Mouse (Mus musculus): ENCODE data around the gene Slc22a15. TPM values are rescaled to one million over a fixed set of nuclear protein-coding genes. Genes with fewer than 3 reads are reported as not detected.
"Not testable (repeated sequence)": the region's sequence is repeated elsewhere in the genome, so short reads cannot be mapped to it uniquely, and the experiment has no call there.

The Slc22a15 gene
- polyA plus RNA-seq, 1 experiment from 2014 or later = 5.8 TPM

DNA sequence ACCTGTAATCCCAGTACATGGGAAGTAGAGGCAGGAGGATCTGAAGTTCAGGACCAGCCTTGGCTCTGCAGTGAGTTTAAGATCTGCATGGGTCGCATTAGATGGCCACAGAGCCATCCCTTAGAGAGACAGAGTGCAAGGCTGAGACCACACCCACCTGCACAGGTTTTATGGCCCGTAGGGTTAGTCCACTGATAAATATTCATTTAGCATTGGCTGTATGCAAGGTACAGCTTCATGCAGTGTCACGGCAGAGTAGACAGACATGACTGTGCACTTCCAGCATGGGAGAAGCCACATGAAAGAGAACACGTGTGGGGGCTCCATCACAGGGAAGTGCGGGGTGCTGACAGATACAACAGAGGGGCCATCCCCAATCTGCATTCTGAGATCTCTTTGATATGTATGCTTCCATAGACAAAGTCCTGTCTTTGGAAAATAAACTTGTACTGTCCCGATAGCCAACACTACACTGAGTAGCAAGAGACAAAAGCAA, 97.0 kb downstream of the Slc22a15 start:
- ATAC-seq (ENCODE audit: low FRiP score, low read depth) = no peak
- no peak overlapping the region for H3K4me3 ChIP-seq

DNA sequence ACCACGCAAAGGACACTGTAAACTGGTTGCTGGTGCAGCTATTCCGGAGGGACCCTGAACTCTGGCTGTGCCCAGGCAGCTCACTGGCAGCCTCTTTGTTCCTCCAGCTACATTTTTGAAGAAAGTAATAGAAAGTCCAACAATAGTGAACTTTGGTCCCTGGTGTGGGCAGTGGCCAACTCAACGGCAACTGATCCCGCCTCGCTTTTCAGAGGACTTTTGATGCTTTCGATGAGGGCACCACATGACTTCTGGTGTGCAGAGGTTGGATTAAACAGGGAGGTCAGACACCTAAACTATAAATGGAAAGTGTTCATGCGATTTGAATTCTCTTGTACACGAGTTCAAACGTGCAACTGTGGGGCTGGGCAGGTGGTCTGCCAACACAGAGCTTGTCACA, 99.9 kb downstream of the Slc22a15 start:
- no peak for ATAC-seq (ENCODE audit: low FRiP score, low read depth)

More for the DNA sequence above, 97.0 kb downstream of the Slc22a15 start:
- H3K36me3 ChIP-seq = no peaks in the 10 kb centered on the region
- WGBS = 79% methylated on average over 6 of the region's 6 CpGs
- H3K9ac ChIP-seq = no peak overlapping the region
- H3K27ac ChIP-seq (replicated peaks) = no peak overlapping the region
- no peaks in the 10 kb centered on the region for H3K9me3 ChIP-seq
- no peak overlapping the region for H3K4me2 ChIP-seq
- H3K4me1 ChIP-seq (replicated peaks) = no peaks in the 10 kb centered on the region
- H3K27me3 ChIP-seq = no peaks in the 10 kb centered on the region

DNA sequence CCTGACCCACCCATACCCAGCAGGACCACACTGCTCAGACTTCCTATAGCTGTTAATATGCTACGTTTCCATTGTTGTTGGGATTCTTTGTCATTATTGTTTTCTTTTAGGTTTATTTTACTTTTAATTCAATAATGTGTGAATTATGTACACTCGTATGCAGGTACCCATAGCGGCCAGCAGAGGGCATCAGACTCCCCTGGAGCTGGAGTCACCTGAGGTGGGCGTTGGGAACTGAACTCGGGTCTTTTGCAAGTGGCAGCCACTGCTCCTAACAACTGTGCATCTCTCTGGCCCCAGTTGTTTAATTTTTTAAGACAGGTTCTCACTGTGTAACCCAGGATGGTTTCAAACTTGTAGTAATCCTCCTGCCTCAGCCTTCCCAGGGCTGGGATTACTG, 102.2 kb downstream of the Slc22a15 start:
- no peak for ATAC-seq (ENCODE audit: low FRiP score, low read depth)
- no peak overlapping the region for H3K4me3 ChIP-seq
- 81% methylated on average over 5 of the region's 5 CpGs for WGBS
- no peaks in the 10 kb centered on the region for H3K27me3 ChIP-seq
- H3K27ac ChIP-seq (replicated peaks) = no peak overlapping the region
- H3K4me2 ChIP-seq = no peak overlapping the region
- no peaks in the 10 kb centered on the region for H3K4me1 ChIP-seq (replicated peaks)
- H3K9me3 ChIP-seq = no peaks in the 10 kb centered on the region
- H3K9ac ChIP-seq = no peak overlapping the region
- H3K36me3 ChIP-seq = no peaks in the 10 kb centered on the region

More for the DNA sequence above, 99.9 kb downstream of the Slc22a15 start:
- no peak overlapping the region for H3K9ac ChIP-seq
- H3K27ac ChIP-seq (replicated peaks) = no peak overlapping the region
- no peaks in the 10 kb centered on the region for H3K27me3 ChIP-seq
- H3K4me1 ChIP-seq (replicated peaks) = no peaks in the 10 kb centered on the region
- no peaks in the 10 kb centered on the region for H3K36me3 ChIP-seq
- H3K4me3 ChIP-seq = no peak overlapping the region
- no peaks in the 10 kb centered on the region for H3K9me3 ChIP-seq
- WGBS = 81% methylated on average over 9 of the region's 9 CpGs
- no peak overlapping the region for H3K4me2 ChIP-seq

- 80% methylated on average over 3 of the region's 3 CpGs for WGBS
- not testable (repeated sequence) for H3K4me2 ChIP-seq; H3K36me3 ChIP-seq; H3K27ac ChIP-seq (replicated peaks); H3K9ac ChIP-seq; H3K9me3 ChIP-seq; ATAC-seq (ENCODE audit: low FRiP score, low read depth); H3K27me3 ChIP-seq; H3K4me3 ChIP-seq; H3K4me1 ChIP-seq (replicated peaks)
These were observed 103.5 kb downstream of the Slc22a15 start for GRCm38 (mm10) chr3:101820708-101821107.

- Histone ChIP-seq H3K9me3 (no peaks in the 10 kb centered on the region), H3K4me3 (no peak overlapping the region), H3K4me1 (replicated peaks) (no peaks in the 10 kb centered on the region), H3K4me2 (no peak overlapping the region), H3K9ac (no peak overlapping the region), H3K36me3 (no peaks in the 10 kb centered on the region), H3K27ac (replicated peaks) (no peak overlapping the region), H3K27me3 (no peaks in the 10 kb centered on the region)
- 94% methylated on average over 3 of the region's 3 CpGs for WGBS
- ATAC-seq (ENCODE audit: low FRiP score, low read depth) = no peak
These were observed 108.2 kb downstream of the Slc22a15 start for GRCm38 (mm10) chr3:101816006-101816405.

- no peak for ATAC-seq (ENCODE audit: low FRiP score, low read depth)
- no peak overlapping the region for H3K9ac ChIP-seq
- WGBS = 76% methylated on average over 9 of the region's 9 CpGs
- H3K36me3 ChIP-seq = no peaks in the 10 kb centered on the region
- H3K27me3 ChIP-seq = no peaks in the 10 kb centered on the region
- H3K9me3 ChIP-seq = no peaks in the 10 kb centered on the region
- H3K4me2 ChIP-seq = no peak overlapping the region
- H3K4me3 ChIP-seq = no peak overlapping the region
- no peak overlapping the region for H3K27ac ChIP-seq (replicated peaks)
- no peaks in the 10 kb centered on the region for H3K4me1 ChIP-seq (replicated peaks)
These were observed 109.5 kb downstream of the Slc22a15 start for GRCm38 (mm10) chr3:101814790-101815189.

DNA sequence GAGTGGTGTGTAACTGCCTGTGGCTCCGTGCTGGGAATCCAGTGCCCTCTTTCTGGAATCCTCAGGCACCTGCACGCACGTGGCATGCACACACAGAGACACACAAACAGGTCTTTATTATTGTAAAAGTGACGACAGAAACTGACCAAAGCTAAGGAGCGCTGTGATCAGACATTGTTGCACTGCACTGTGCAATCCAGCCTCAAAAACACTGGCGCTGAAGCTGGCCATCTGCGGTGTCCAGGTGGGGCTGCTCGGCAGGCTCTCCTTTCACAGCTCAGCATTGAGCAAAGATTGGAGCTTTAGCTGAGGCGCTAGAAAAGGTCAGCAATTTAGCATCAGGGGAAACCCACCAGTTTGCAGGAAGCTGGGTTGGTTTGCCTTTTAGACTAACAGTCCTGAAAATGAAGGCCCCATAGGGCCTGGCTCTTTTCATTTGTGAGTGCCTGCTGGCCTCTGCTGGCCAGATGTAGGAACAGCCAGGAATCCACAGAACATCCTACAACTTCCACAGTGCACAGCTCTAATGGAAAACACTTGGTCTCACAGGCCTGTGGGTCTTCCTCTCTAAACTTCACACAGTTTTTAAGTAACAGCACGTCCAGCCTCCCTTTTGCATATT, 111.8 kb downstream of the Slc22a15 start:
- peak; percentile 88 for ATAC-seq (ENCODE audit: low FRiP score, low read depth)
- no peaks in the 10 kb centered on the region for H3K9me3 ChIP-seq
- no peaks in the 10 kb centered on the region for H3K4me1 ChIP-seq (replicated peaks)
- H3K9ac ChIP-seq = no peak overlapping the region
- H3K4me2 ChIP-seq = no peak overlapping the region
- H3K4me3 ChIP-seq = no peak overlapping the region
- WGBS = 62% methylated on average over 10 of the region's 10 CpGs
- H3K27me3 ChIP-seq = no peaks in the 10 kb centered on the region
- H3K36me3 ChIP-seq = no peaks in the 10 kb centered on the region
- H3K27ac ChIP-seq (replicated peaks) = no peak overlapping the region

GRCm38 (mm10) chr3:101811931-101812330, 112.3 kb downstream of the Slc22a15 start:
- H3K4me3 ChIP-seq = no peak overlapping the region
- H3K27ac ChIP-seq (replicated peaks) = no peak overlapping the region
- H3K36me3 ChIP-seq = no peaks in the 10 kb centered on the region
- H3K4me1 ChIP-seq (replicated peaks) = no peaks in the 10 kb centered on the region
- 76% methylated on average over 4 of the region's 4 CpGs for WGBS
- 0 out of 2 replicates have a peak, but pooled peaks have one; percentile 15 for ATAC-seq (ENCODE audit: low FRiP score, low read depth)
- no peaks in the 10 kb centered on the region for H3K27me3 ChIP-seq
- no peaks in the 10 kb centered on the region for H3K9me3 ChIP-seq
- H3K9ac ChIP-seq = no peak overlapping the region
- no peak overlapping the region for H3K4me2 ChIP-seq

GRCm38 (mm10) chr3:101807646-101808045, 116.6 kb downstream of the Slc22a15 start:
- no peak overlapping the region; the same call in 1 of the 2 replicates for H3K9ac ChIP-seq
- H3K9me3 ChIP-seq = no peaks in the 10 kb centered on the region
- 86% methylated on average over 6 of the region's 6 CpGs for WGBS
- no peak overlapping the region for H3K4me3 ChIP-seq
- no peaks in the 10 kb centered on the region for H3K27me3 ChIP-seq
- ATAC-seq (ENCODE audit: low FRiP score, low read depth) = no peak
- H3K4me1 ChIP-seq (replicated peaks) = peaks cover 24% of the 10 kb centered on the region
- H3K4me2 ChIP-seq = no peak overlapping the region
- H3K27ac ChIP-seq (replicated peaks) = no peak overlapping the region
- H3K36me3 ChIP-seq = no peaks in the 10 kb centered on the region

DNA sequence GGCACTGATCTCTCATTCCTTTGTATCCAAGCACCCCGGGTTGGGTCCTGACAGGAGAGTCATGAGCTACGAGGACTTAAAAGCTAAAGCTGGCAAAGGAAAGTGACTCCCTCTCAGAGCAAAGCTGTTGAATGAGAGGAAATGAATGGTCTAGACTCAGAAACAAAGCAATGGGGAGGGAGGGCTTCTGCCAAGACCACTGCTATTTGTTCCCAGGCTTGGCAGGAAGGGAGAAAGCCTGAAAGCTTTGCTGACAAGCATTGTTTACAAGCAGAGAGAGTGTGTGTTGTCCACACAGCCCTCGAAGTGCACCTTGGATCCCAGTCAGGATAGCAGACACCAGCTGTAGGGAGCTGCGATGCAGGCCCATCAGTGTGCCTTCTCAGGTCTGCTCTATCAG, 117.3 kb downstream of the Slc22a15 start:
- peak; percentile 82 for ATAC-seq (ENCODE audit: low FRiP score, low read depth)
- Histone ChIP-seq H3K9ac (no peak overlapping the region; the same call in 1 of the 2 replicates), H3K4me3 (no peak overlapping the region), H3K4me1 (replicated peaks) (peaks cover 24% of the 10 kb centered on the region), H3K36me3 (no peaks in the 10 kb centered on the region), H3K27ac (replicated peaks) (peak overlapping the region; percentile 46), H3K9me3 (no peaks in the 10 kb centered on the region), H3K4me2 (no peak overlapping the region), H3K27me3 (no peaks in the 10 kb centered on the region)
- WGBS = 22% methylated on average over 4 of the region's 4 CpGs

- Histone ChIP-seq H3K4me1 (replicated peaks) (peaks cover 24% of the 10 kb centered on the region), H3K27ac (replicated peaks) (peak overlapping the region; percentile 46), H3K36me3 (no peaks in the 10 kb centered on the region), H3K9ac (no peak overlapping the region), H3K4me2 (0 out of 2 replicates have a peak overlapping the region, but pooled peaks have one; percentile 27), H3K27me3 (no peaks in the 10 kb centered on the region), H3K9me3 (no peaks in the 10 kb centered on the region), H3K4me3 (no peak overlapping the region; the same call in 1 of the 2 replicates)
- WGBS = 4% methylated on average over 16 of the region's 16 CpGs
- ATAC-seq (ENCODE audit: low FRiP score, low read depth) = peak; percentile 89
These were observed 118.1 kb downstream of the Slc22a15 start for GRCm38 (mm10) chr3:101806149-101806548.
